Mouse (Mus musculus): Measurements from ENCODE around the gene E130114P18Rik.

DNA sequence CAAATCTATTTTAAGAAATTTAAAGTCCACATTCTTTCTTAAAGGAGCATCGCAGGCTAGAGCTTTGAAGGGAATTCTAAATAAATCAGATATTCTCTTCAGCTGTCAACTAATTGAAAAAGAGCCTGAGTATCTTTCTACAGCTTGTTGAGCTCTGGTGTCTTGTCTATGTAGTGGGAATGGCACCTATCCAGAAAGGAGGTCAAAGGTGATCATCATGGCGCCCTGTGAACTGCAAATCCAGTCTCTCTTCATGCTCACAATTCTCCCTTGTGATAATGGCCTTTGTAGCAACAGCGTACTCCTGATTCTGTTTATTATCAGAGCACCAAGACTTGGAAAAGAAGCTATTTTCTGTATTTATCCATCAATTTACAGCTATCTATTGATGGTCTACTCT is 11.8 kb downstream of the E130114P18Rik start:
- TF ChIP-seq TAL1 (IDR thresholded peaks at IDR 0.05; ENCODE audit: low read length): no peak
- TF ChIP-seq GATA1 (IDR thresholded peaks at IDR 0.05; ENCODE audit: low read length): no peak

All from erythroblast, embryonic 14.5 days (primary cell).